Mouse (Mus musculus) G1E (cell line): ENCODE data around the gene Odf4. TPM values are rescaled to one million over a fixed set of nuclear protein-coding genes. Genes with fewer than 3 reads are reported as not detected.

ENCODE experiments used
- ATAC-seq: 2 replicates; pipeline ENCODE4 v1.8.0; 2016; ENCODE audit warnings: mild to moderate bottlenecking; ENCODE audit not compliant: insufficient number of reproducible peaks, poor library complexity, low FRiP score, severe bottlenecking; ENCODE audit errors: extremely low read depth
- DNase-seq: peaks from one replicate; pipeline ENCODE4 v3.0.0; 2012; ENCODE audit warnings: low spot score
- H3K27me3 ChIP-seq: 2 replicates; pipeline ENCODE4 v1.6.1; 2012; ENCODE audit warnings: mild to moderate bottlenecking, low read length, inconsistent platforms; ENCODE audit not compliant: insufficient read depth
- H3K36me3 ChIP-seq: replicated peaks from 2 replicates; pipeline ENCODE3; 2012; ENCODE audit warnings: mild to moderate bottlenecking, inconsistent platforms
- H3K4me1 ChIP-seq: 2 replicates; pipeline ENCODE4 v1.6.1; 2012; ENCODE audit warnings: low read depth, low read length, inconsistent platforms, mixed read lengths; ENCODE audit not compliant: insufficient read depth
- H3K4me3 ChIP-seq: 2 replicates; pipeline ENCODE4 v1.5.1; 2012; ENCODE audit warnings: low read depth, mild to moderate bottlenecking, inconsistent platforms, low read length, moderate library complexity, mixed read lengths
- H3K9me3 ChIP-seq: replicated peaks from 2 replicates; pipeline ENCODE4 v1.6.1; 2012; ENCODE audit warnings: inconsistent platforms
- CTCF ChIP-seq: IDR thresholded peaks from 2 replicates; pipeline ENCODE4 v1.5.1; 2012; ENCODE audit warnings: low read depth, low read length, inconsistent platforms, mixed read lengths
- GATA1 ChIP-seq: IDR thresholded peaks from 2 replicates; pipeline ENCODE4 v1.6.1; 2012; ENCODE audit warnings: borderline replicate concordance, low read length, inconsistent platforms, mixed read lengths
- GATA2 ChIP-seq: IDR thresholded peaks from 2 replicates; pipeline ENCODE4 v1.6.1; 2012; ENCODE audit warnings: low read depth, low read length, inconsistent platforms, borderline replicate concordance
- POLR2AphosphoS5 ChIP-seq: IDR thresholded peaks from 2 replicates; pipeline ENCODE4 v1.6.1; 2012; ENCODE audit warnings: low read depth, low read length, inconsistent platforms; ENCODE audit not compliant: insufficient replicate concordance
- TAL1 ChIP-seq: conservative IDR thresholded peaks from 2 replicates; pipeline ENCODE4 v1.6.1; 2012; ENCODE audit warnings: low read depth, low read length, inconsistent platforms, mixed read lengths
- polyA plus RNA-seq: library from polyadenylated mRNA; stranded (reverse); fragments of >175 nt; gene quantifications from 2 replicates; pipeline ENCODE4 v1.2.3, GENCODE M21; 2012
- total RNA-seq, 2 experiments: library from RNA; stranded (forward) in 1 of 2; stranded (reverse) in 1 of 2; fragments of 200-1000 nt in 1 of 2; fragments of >200 nt in 1 of 2; fragmentation: Nextera tagmentation in 1 of 2; gene quantifications; 2 replicates each; pipeline ENCODE4 v1.2.3; 2014 to 2017

The Odf4 gene
- total and polyA plus RNA-seq, 3 experiments: not detected

DNA sequence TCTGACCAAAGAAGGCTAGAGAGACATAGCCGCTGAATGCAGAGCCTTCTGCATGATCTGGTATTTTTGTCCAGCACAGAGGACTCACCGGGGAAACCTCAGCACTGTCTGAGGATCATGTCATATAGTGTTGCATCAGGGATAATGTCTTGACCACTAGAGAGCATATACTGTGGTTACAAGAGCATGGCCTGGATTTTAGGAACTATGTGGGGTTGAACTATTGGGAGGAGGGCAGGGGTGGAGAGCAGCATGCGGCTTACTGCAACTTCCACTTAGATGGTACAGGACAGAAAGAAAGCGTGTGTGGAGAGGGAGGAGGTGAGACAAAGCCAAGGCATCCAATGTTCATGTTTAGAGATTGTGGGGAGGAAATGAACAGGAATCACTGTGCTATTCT, 12.3 kb downstream of the Odf4 start:
- no peak overlapping the region for H3K4me3 ChIP-seq
- H3K27me3 ChIP-seq: peaks cover 45% of the 10 kb centered on the region
- DNase-seq: no peak
- H3K4me1 ChIP-seq: peaks cover 3% of the 10 kb centered on the region; the same call in 1 of the 2 replicates
- no peaks in the 10 kb centered on the region for H3K36me3 ChIP-seq
- TF ChIP-seq TAL1 (no peak), GATA2 (no peak), POLR2AphosphoS5 (no peak), CTCF (no peak), GATA1 (no peak)
- peaks cover 2% of the 10 kb centered on the region; the same call in 1 of the 2 replicates for H3K9me3 ChIP-seq
- ATAC-seq: no peak

DNA sequence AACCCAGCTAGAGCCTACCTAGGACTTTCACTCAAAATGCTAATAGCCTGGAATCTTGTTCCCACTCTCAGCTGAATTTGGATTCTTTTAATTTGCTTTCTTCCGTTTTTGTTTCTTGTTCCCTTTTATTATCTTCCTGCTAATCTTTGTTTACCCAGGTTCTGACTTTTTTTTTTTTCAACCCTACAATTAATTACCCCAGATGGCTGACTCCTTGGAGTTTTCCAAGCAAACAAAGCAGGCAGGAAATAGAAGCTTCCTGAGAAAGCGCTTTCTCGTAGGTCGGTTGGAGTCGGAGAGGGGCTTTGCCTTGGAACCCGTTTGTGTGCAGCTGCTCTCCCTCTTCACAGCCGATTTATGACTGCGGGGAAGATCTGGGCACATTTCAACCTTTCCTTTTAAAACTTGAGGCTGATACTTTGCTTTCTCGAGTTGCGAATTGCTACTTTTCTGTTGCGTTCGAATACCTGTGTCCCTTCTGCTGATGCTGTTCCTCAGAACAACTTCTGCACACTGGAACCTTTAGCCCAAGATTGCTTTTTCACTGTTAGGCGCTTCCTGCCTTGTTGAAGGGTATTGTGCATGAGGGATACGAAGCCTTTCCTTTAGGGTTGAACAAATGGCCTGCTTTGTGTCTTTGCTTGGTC, 15.2 kb downstream of the Odf4 start:
- no peak for DNase-seq
- TF ChIP-seq CTCF (no peak), GATA2 (no peak), POLR2AphosphoS5 (no peak), TAL1 (no peak), GATA1 (no peak)
- Histone ChIP-seq H3K4me3 (no peak overlapping the region), H3K4me1 (peaks cover 12% of the 10 kb centered on the region), H3K9me3 (peaks cover 2% of the 10 kb centered on the region; the same call in 1 of the 2 replicates), H3K36me3 (peaks cover 7% of the 10 kb centered on the region), H3K27me3 (peaks cover 33% of the 10 kb centered on the region)
- ATAC-seq: no peak

DNA sequence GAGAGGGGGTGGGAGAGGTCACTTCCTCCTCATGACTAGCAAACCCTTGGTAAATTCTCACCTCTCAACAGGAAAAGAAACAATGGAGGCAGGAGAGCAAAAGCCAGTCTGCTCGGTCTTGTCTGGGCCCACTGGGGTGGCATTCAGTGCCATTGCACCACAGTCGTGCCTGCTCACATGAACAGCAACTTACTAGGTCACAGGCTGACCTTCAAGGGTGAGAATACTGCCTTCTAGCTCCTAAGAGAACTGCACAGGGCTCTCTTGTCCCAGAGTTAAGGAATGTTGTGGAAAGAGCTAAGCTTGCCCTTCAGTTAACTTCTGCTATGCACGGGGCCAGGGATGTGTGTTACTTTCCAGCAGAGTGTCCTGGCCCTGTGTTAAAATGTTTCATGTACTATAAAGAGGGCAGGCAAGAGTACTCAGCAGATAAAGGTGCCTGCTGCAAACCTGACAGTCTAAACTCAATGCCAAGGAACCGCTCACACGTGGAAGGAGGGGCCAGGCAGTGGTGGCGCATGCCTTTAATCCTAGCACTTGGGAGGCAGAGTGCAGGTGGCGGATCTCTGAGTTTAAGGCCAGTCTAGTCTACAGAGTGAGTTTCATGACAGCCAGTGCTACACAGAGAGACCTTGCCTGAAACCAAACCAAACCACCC, 17.9 kb downstream of the Odf4 start:
- peaks cover 33% of the 10 kb centered on the region for H3K36me3 ChIP-seq
- no peak overlapping the region for H3K4me3 ChIP-seq
- TF ChIP-seq GATA1 (no peak), TAL1 (no peak), CTCF (no peak)
- H3K4me1 ChIP-seq: peaks cover 32% of the 10 kb centered on the region
- H3K27me3 ChIP-seq: peaks cover 16% of the 10 kb centered on the region
- H3K9me3 ChIP-seq: peaks cover 2% of the 10 kb centered on the region; the same call in 1 of the 2 replicates
- ATAC-seq (no peak), DNase-seq (no peak)

DNA sequence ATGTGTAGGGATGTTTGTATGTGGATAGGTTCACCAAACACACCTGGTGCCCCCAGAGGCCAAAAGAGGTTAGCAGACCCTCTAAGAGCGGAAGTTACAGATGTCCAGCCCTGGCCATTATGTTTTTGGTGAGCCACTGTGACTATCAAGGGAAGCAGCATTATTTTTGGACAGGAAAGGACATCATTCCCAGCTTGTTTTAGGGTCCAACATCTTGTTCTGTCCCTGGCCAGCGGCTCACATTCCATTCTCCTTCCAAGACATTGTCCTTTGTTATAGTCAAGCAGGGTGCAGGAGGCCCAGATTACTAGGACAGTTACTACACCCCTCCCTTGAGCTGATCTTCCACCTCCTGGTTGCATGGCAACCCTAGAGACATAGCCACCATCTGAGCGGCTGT, 19.6 kb downstream of the Odf4 start:
- Histone ChIP-seq H3K9me3 (no peaks in the 10 kb centered on the region), H3K27me3 (peaks cover 12% of the 10 kb centered on the region), H3K4me1 (peaks cover 45% of the 10 kb centered on the region), H3K4me3 (no peak overlapping the region), H3K36me3 (peaks cover 51% of the 10 kb centered on the region)
- no peak for ATAC-seq
- TF ChIP-seq GATA2 (no peak), POLR2AphosphoS5 (0 out of 2 replicates have a peak, but pooled peaks have one; percentile 40)
- DNase-seq: no peak

- Histone ChIP-seq H3K9me3 (no peaks in the 10 kb centered on the region), H3K36me3 (peaks cover 51% of the 10 kb centered on the region), H3K4me1 (peaks cover 45% of the 10 kb centered on the region), H3K27me3 (peaks cover 5% of the 10 kb centered on the region; the same call in 1 of the 2 replicates), H3K4me3 (no peak overlapping the region)
- TF ChIP-seq POLR2AphosphoS5 (no peak), TAL1 (no peak), GATA2 (no peak), GATA1 (no peak), CTCF (no peak)
- DNase-seq (no peak), ATAC-seq (no peak)
Measured at GRCm38 (mm10) chr11:68906461-68906790, 20.5 kb downstream of the Odf4 start.

GRCm38 (mm10) chr11:68905665-68906460, 21.0 kb downstream of the Odf4 start:
- TF ChIP-seq POLR2AphosphoS5 (0 out of 2 replicates have a peak, but pooled peaks have one; percentile 44), TAL1 (no peak)
- Histone ChIP-seq H3K27me3 (peaks cover 2% of the 10 kb centered on the region; the same call in 1 of the 2 replicates), H3K4me1 (peaks cover 46% of the 10 kb centered on the region), H3K9me3 (no peaks in the 10 kb centered on the region), H3K36me3 (peaks cover 51% of the 10 kb centered on the region), H3K4me3 (no peak overlapping the region)
- DNase-seq (no peak), ATAC-seq (no peak)
